ENCODE assay signal across 10 mouse cellular contexts in genomic region chr4:94827429-94827828, GRCm38 (mm10).
A peak's percentile ranks its signal among the peaks of the same experiment; 100 is the strongest.
DNase-seq lines count a peak whose midpoint lies in the region; ATAC-seq and TF ChIP-seq lines count a peak whose summit lies in the region.
"Had no signal": no experiment of that assay in that cellular context is flagged by ENCODE, and none has a peak within 500 bp of the region (broad histone marks: within the 10 kb centered on the region; RNA-seq: fewer than 3 reads in every experiment).

No protein-coding gene starts in this region.

- 30% methylated on average over 5 of the region's 5 CpGs for WGBS in intestine, postnatal 0 days
- 30% methylated on average over 5 of the region's 5 CpGs for WGBS in intestine, embryonic 15.5 days
- WGBS in lung, embryonic 16.5 days, result 36% methylated on average over 5 of the region's 5 CpGs

- H3K27ac ChIP-seq in intestine, postnatal 0 days (ENCODE audit: low read depth, low read length), result no peak overlapping the region
- no peak overlapping the region for H3K27ac ChIP-seq in intestine, embryonic 15.5 days
- H3K27ac ChIP-seq in lung, embryonic 16.5 days (ENCODE audit: low read length), result peak overlapping the region; percentile 3

- no peak overlapping the region for H3K4me2 ChIP-seq in intestine, postnatal 0 days (replicated peaks; ENCODE audit: low read depth)
- no peak overlapping the region for H3K4me2 ChIP-seq in intestine, embryonic 15.5 days (replicated peaks)
- H3K4me2 ChIP-seq in lung, embryonic 16.5 days (ENCODE audit: low read depth, low read length), result no peak overlapping the region

- H3K36me3 ChIP-seq in intestine, postnatal 0 days (ENCODE audit: control insufficient read depth, insufficient read depth), result no peaks in the 10 kb centered on the region
- no peaks in the 10 kb centered on the region for H3K36me3 ChIP-seq in intestine, embryonic 15.5 days
- H3K36me3 ChIP-seq in E14TG2a.4 (ENCODE audit: insufficient read depth, low read length), result no peaks in the 10 kb centered on the region
- H3K36me3 ChIP-seq in lung, embryonic 16.5 days (ENCODE audit: control insufficient read depth, insufficient read depth, low read length), result no peaks in the 10 kb centered on the region

- no peak overlapping the region for H3K4me3 ChIP-seq in intestine, postnatal 0 days (ENCODE audit: low read depth, low read length)
- no peak overlapping the region for H3K4me3 ChIP-seq in intestine, embryonic 15.5 days (replicated peaks)
- H3K4me3 ChIP-seq in E14TG2a.4 (replicated peaks; ENCODE audit: low read length), result no peak overlapping the region
- no peak overlapping the region for H3K4me3 ChIP-seq in lung, embryonic 16.5 days (ENCODE audit: low read length)

- TF ChIP-seq CTCF in intestine, postnatal 0 days (IDR thresholded peaks at IDR 0.05; ENCODE audit: low read depth), result peak; percentile 62
- peak; percentile 63 for TF ChIP-seq CTCF in E14TG2a.4 (conservative IDR thresholded peaks at IDR 0.05; ENCODE audit: low read length)

- no peak overlapping the region for H3K9ac ChIP-seq in intestine, postnatal 0 days (ENCODE audit: low read depth, low read length)
- no peak overlapping the region for H3K9ac ChIP-seq in intestine, embryonic 15.5 days
- H3K9ac ChIP-seq in lung, embryonic 16.5 days (ENCODE audit: low read length), result no peak overlapping the region

- no peaks in the 10 kb centered on the region for H3K9me3 ChIP-seq in intestine, postnatal 0 days (ENCODE audit: control insufficient read depth)
- no peaks in the 10 kb centered on the region for H3K9me3 ChIP-seq in intestine, embryonic 15.5 days
- no peaks in the 10 kb centered on the region for H3K9me3 ChIP-seq in E14TG2a.4 (ENCODE audit: low read length)
- 0 out of 2 replicates have a peak, but pooled peaks cover 3% of the 10 kb centered on the region for H3K9me3 ChIP-seq in lung, embryonic 16.5 days (ENCODE audit: control insufficient read depth, low read length)

- peak; percentile 32 for DNase-seq in adipocyte (ENCODE audit: low spot score)
- no peak for DNase-seq in urinary bladder, adult 2 months (ENCODE audit: low spot score)
- DNase-seq: right cerebral cortex, postnatal 25 days; thymus, postnatal 4 days had no signal

- H3K27me3 ChIP-seq in intestine, postnatal 0 days (replicated peaks; ENCODE audit: control insufficient read depth, insufficient read depth, low read length), result no peaks in the 10 kb centered on the region
- H3K27me3 ChIP-seq in intestine, embryonic 15.5 days (replicated peaks), result no peaks in the 10 kb centered on the region
- no peaks in the 10 kb centered on the region for H3K27me3 ChIP-seq in E14TG2a.4 (ENCODE audit: insufficient read depth, low read length)
- H3K27me3 ChIP-seq in lung, embryonic 16.5 days (ENCODE audit: control insufficient read depth, insufficient read depth, low read depth, low read length), result no peaks in the 10 kb centered on the region

- ATAC-seq in intestine, postnatal 0 days, result no peak
- no peak for ATAC-seq in intestine, embryonic 15.5 days
- no peak for ATAC-seq in lung, embryonic 16.5 days (ENCODE audit: low read depth)
- ATAC-seq in granulocyte monocyte progenitor cell, adult 5-6 weeks (replicated peaks; ENCODE audit: poor library complexity, severe bottlenecking), result no peak
- ATAC-seq: activated CD4-positive, CD25-positive, alpha-beta regulatory T cell, adult 4 months had no signal

- H3K4me1 ChIP-seq in intestine, postnatal 0 days (replicated peaks; ENCODE audit: control insufficient read depth, insufficient read depth, low read length), result no peaks in the 10 kb centered on the region
- no peaks in the 10 kb centered on the region for H3K4me1 ChIP-seq in intestine, embryonic 15.5 days (replicated peaks)
- H3K4me1 ChIP-seq in E14TG2a.4 (replicated peaks; ENCODE audit: low read depth, low read length), result no peaks in the 10 kb centered on the region
- peaks cover 9% of the 10 kb centered on the region; the same call in 1 of the 2 replicates for H3K4me1 ChIP-seq in lung, embryonic 16.5 days (replicated peaks; ENCODE audit: control insufficient read depth, insufficient read depth, low read length)
